Mouse (Mus musculus): ENCODE measurements around the gene Hnf4a.

DNA sequence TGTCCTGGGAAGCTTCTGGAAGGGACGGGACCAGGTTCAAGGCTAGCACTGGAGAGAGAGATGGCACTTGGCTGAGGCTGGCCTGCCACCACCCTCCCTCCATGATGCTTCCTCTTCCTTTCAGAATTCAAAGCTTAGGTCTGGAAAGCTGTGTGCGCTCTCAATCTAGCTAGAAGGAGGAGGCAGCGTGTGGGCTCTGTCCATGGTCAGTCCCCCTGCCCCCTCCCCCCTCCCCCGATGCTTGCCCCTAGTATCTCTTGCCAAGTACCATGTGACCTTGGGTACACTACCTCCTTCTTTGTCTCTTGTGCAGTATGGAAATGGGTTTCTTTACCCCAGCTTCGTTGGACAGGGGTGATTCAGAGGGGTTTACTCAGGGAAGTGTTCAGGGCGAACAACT, 42.2 kb downstream of the Hnf4a start:
- no peak for TF ChIP-seq POLR2A (IDR thresholded peaks at IDR 0.05; ENCODE audit: low read depth, low read length)
- no peak for TF ChIP-seq ZNF384 (IDR thresholded peaks at IDR 0.05; ENCODE audit: low read depth, low read length)
- TF ChIP-seq EP300 (IDR thresholded peaks at IDR 0.05; ENCODE audit: low read length), result no peak
